Mouse (Mus musculus): ENCODE measurements around the gene Hnf4a. TPM values are rescaled to one million over a fixed set of nuclear protein-coding genes. Genes with fewer than 3 reads are reported as not detected.

The Hnf4a gene
- total and polyA plus RNA-seq, 2 experiments from 2014 or later, result 0.05 TPM; not detected in 1

GRCm38 (mm10) chr2:163541568-163542182 lies 35.1 kb downstream of the Hnf4a start:
- Histone ChIP-seq H3K27me3 (ENCODE audit: insufficient read depth, low read length) (no peaks in the 10 kb centered on the region), H3K4me2 (ENCODE audit: low read depth, low read length) (no peak overlapping the region), H3K4me3 (ENCODE audit: low read length) (no peak overlapping the region), H3K9me3 (ENCODE audit: low read length) (no peaks in the 10 kb centered on the region), H3K36me3 (ENCODE audit: insufficient read depth, low read length) (no peaks in the 10 kb centered on the region), H3K27ac (no peak overlapping the region), H3K9ac (replicated peaks; ENCODE audit: low read length) (no peak overlapping the region), H3K4me1 (ENCODE audit: insufficient read depth, low read length) (no peaks in the 10 kb centered on the region)
- 82% methylated on average over 10 of the region's 10 CpGs for WGBS
- TF ChIP-seq CTCF (IDR thresholded peaks at IDR 0.05; ENCODE audit: low read depth), result no peak
- DNase-seq (ENCODE audit: low spot score) (no peak), ATAC-seq (no peak)

- Histone ChIP-seq H3K27ac (no peak overlapping the region), H3K4me1 (ENCODE audit: insufficient read depth, low read length) (no peaks in the 10 kb centered on the region), H3K27me3 (ENCODE audit: insufficient read depth, low read length) (no peaks in the 10 kb centered on the region), H3K4me3 (ENCODE audit: low read length) (no peak overlapping the region), H3K9me3 (ENCODE audit: low read length) (no peaks in the 10 kb centered on the region), H3K9ac (replicated peaks; ENCODE audit: low read length) (no peak overlapping the region), H3K4me2 (ENCODE audit: low read depth, low read length) (no peak overlapping the region), H3K36me3 (ENCODE audit: insufficient read depth, low read length) (no peaks in the 10 kb centered on the region)
- ATAC-seq (no peak), DNase-seq (ENCODE audit: low spot score) (no peak)
- WGBS, result 90% methylated on average over 10 of the region's 10 CpGs
- no peak for TF ChIP-seq CTCF (IDR thresholded peaks at IDR 0.05; ENCODE audit: low read depth)
Observed at GRCm38 (mm10) chr2:163542674-163543073, 36.1 kb downstream of the Hnf4a start.

GRCm38 (mm10) chr2:163546623-163547318 lies 40.2 kb downstream of the Hnf4a start:
- Histone ChIP-seq H3K4me2 (ENCODE audit: low read depth, low read length) (no peak overlapping the region), H3K9me3 (ENCODE audit: low read length) (no peaks in the 10 kb centered on the region), H3K9ac (replicated peaks; ENCODE audit: low read length) (no peak overlapping the region), H3K27me3 (ENCODE audit: insufficient read depth, low read length) (no peaks in the 10 kb centered on the region), H3K4me1 (ENCODE audit: insufficient read depth, low read length) (no peaks in the 10 kb centered on the region), H3K36me3 (ENCODE audit: insufficient read depth, low read length) (no peaks in the 10 kb centered on the region), H3K27ac (no peak overlapping the region), H3K4me3 (ENCODE audit: low read length) (no peak overlapping the region)
- ATAC-seq (no peak), DNase-seq (ENCODE audit: low spot score) (no peak)
- WGBS, result 78% methylated on average over 14 of the region's 14 CpGs
- TF ChIP-seq CTCF (IDR thresholded peaks at IDR 0.05; ENCODE audit: low read depth), result no peak

- Histone ChIP-seq H3K9ac (replicated peaks; ENCODE audit: low read length) (no peak overlapping the region), H3K4me2 (ENCODE audit: low read depth, low read length) (no peak overlapping the region), H3K27ac (no peak overlapping the region), H3K36me3 (ENCODE audit: insufficient read depth, low read length) (no peaks in the 10 kb centered on the region), H3K4me3 (ENCODE audit: low read length) (no peak overlapping the region), H3K27me3 (ENCODE audit: insufficient read depth, low read length) (no peaks in the 10 kb centered on the region), H3K4me1 (ENCODE audit: insufficient read depth, low read length) (no peaks in the 10 kb centered on the region), H3K9me3 (ENCODE audit: low read length) (no peaks in the 10 kb centered on the region)
- 69% methylated on average over 6 of the region's 6 CpGs for WGBS
- no peak for ATAC-seq
- DNase-seq (ENCODE audit: low spot score), result no peak
- no peak for TF ChIP-seq CTCF (IDR thresholded peaks at IDR 0.05; ENCODE audit: low read depth)
Observed at GRCm38 (mm10) chr2:163548822-163549221, 42.2 kb downstream of the Hnf4a start.

- ATAC-seq, result no peak
- Histone ChIP-seq H3K27ac (no peak overlapping the region), H3K4me2 (ENCODE audit: low read depth, low read length) (no peak overlapping the region), H3K9ac (replicated peaks; ENCODE audit: low read length) (no peak overlapping the region), H3K4me3 (ENCODE audit: low read length) (no peak overlapping the region), H3K36me3 (ENCODE audit: insufficient read depth, low read length) (no peaks in the 10 kb centered on the region), H3K9me3 (ENCODE audit: low read length) (no peaks in the 10 kb centered on the region), H3K27me3 (ENCODE audit: insufficient read depth, low read length) (no peaks in the 10 kb centered on the region), H3K4me1 (ENCODE audit: insufficient read depth, low read length) (no peaks in the 10 kb centered on the region)
- no peak for TF ChIP-seq CTCF (IDR thresholded peaks at IDR 0.05; ENCODE audit: low read depth)
- peak; percentile 7 for DNase-seq (ENCODE audit: low spot score)
- WGBS, result 24% methylated on average over 6 of the region's 6 CpGs
Observed at GRCm38 (mm10) chr2:163549786-163550185, 43.2 kb downstream of the Hnf4a start.

- DNase-seq (ENCODE audit: low spot score) (no peak), ATAC-seq (no peak)
- Histone ChIP-seq H3K36me3 (ENCODE audit: insufficient read depth, low read length) (no peaks in the 10 kb centered on the region), H3K9me3 (ENCODE audit: low read length) (no peaks in the 10 kb centered on the region), H3K4me3 (ENCODE audit: low read length) (no peak overlapping the region), H3K27me3 (ENCODE audit: insufficient read depth, low read length) (no peaks in the 10 kb centered on the region), H3K27ac (no peak overlapping the region), H3K4me1 (ENCODE audit: insufficient read depth, low read length) (no peaks in the 10 kb centered on the region), H3K9ac (replicated peaks; ENCODE audit: low read length) (no peak overlapping the region), H3K4me2 (ENCODE audit: low read depth, low read length) (no peak overlapping the region)
- WGBS, result 86% methylated on average over 8 of the region's 8 CpGs
- TF ChIP-seq CTCF (IDR thresholded peaks at IDR 0.05; ENCODE audit: low read depth), result no peak
Observed at GRCm38 (mm10) chr2:163552518-163552929, 45.9 kb downstream of the Hnf4a start.

GRCm38 (mm10) chr2:163554425-163554982 lies 47.9 kb downstream of the Hnf4a start:
- no peak overlapping the region for H3K9ac ChIP-seq (replicated peaks; ENCODE audit: low read length)
- no peaks in the 10 kb centered on the region for H3K4me1 ChIP-seq (ENCODE audit: insufficient read depth, low read length)
- H3K4me3 ChIP-seq (ENCODE audit: low read length), result no peak overlapping the region
- H3K4me2 ChIP-seq (ENCODE audit: low read depth, low read length), result no peak overlapping the region
- H3K9me3 ChIP-seq (ENCODE audit: low read length), result no peaks in the 10 kb centered on the region
- 79% methylated on average over 4 of the region's 4 CpGs for WGBS
- no peak for ATAC-seq
- no peaks in the 10 kb centered on the region for H3K36me3 ChIP-seq (ENCODE audit: insufficient read depth, low read length)
- DNase-seq (ENCODE audit: low spot score), result no peak
- no peak overlapping the region for H3K27ac ChIP-seq
- no peaks in the 10 kb centered on the region for H3K27me3 ChIP-seq (ENCODE audit: insufficient read depth, low read length)
- TF ChIP-seq CTCF (IDR thresholded peaks at IDR 0.05; ENCODE audit: low read depth), result no peak
